Mouse (Mus musculus) neural tube, embryonic 12.5 days (tissue): ENCODE data around the gene Wnt10b. TPM values are rescaled to one million over a fixed set of nuclear protein-coding genes. Genes with fewer than 3 reads are reported as not detected.
A peak's percentile ranks its signal among the peaks of the same experiment; 100 is the strongest.
"Not testable (repeated sequence)": the region's sequence is repeated elsewhere in the genome, so short reads cannot be mapped to it uniquely, and the experiment has no call there.

Source experiments
- ATAC-seq: fragments of 200-750 bp; cut with Nextera tagmentation; 2 replicates; pipeline ENCODE4 v1.8.0; 2017; ENCODE audit warnings: low read depth, mild to moderate bottlenecking, moderate TSS enrichment, moderate library complexity; ENCODE audit not compliant: low FRiP score
- H3K27ac ChIP-seq: fragments of 300-500 bp; sonication (generic); 2 replicates; pipeline ENCODE4 v1.5.1; 2016
- H3K27me3 ChIP-seq: fragments of 300-500 bp; sonication (generic); replicated peaks from 2 replicates; pipeline ENCODE4 v1.6.1; 2016; ENCODE audit warnings: mild to moderate bottlenecking
- H3K36me3 ChIP-seq: fragments of 300-500 bp; sonication (generic); 2 replicates; pipeline ENCODE4 v1.6.1; 2016; ENCODE audit warnings: mild to moderate bottlenecking
- H3K4me1 ChIP-seq: fragments of 300-500 bp; sonication (generic); 2 replicates; pipeline ENCODE4 v1.6.1; 2016
- H3K4me2 ChIP-seq: fragments of 300-500 bp; sonication (generic); replicated peaks from 2 replicates; pipeline ENCODE4 v1.6.1; 2016; ENCODE audit warnings: mild to moderate bottlenecking
- H3K4me3 ChIP-seq: fragments of 300-500 bp; sonication (generic); 2 replicates; pipeline ENCODE4 v1.5.1; 2016
- H3K9ac ChIP-seq: fragments of 300-500 bp; sonication (generic); 2 replicates; pipeline ENCODE4 v1.6.1; 2016; ENCODE audit warnings: mild to moderate bottlenecking
- H3K9me3 ChIP-seq: fragments of 300-500 bp; sonication (generic); 2 replicates; pipeline ENCODE4 v1.6.1; 2016; ENCODE audit warnings: mild to moderate bottlenecking
- WGBS: fragments of 180-500 bp; shearing (Covaris S2); methylation state at CpG from one replicate; pipeline ENCODE4 v1.1.7; 2016; 5-methylcytosine and 5-hydroxymethylcytosine counted together
- polyA plus RNA-seq: library from polyadenylated mRNA; unstranded; fragments of >200 nt; fragmentation: Nextera tagmentation; extraction: Ambion mirVana; gene quantifications from 2 replicates; pipeline ENCODE4 v1.2.1, GENCODE M21; 2016

Wnt10b gene
- polyA plus RNA-seq: 0.26 and 0.53 TPM in 2 replicates

GRCm38 (mm10) chr15:98777762-98778161 is at the start of gene Wnt10b:
Gene Wnt10b (minus strand): TSS chr15:98778150.
- H3K4me3 ChIP-seq: peak within 1 kb of the TSS; percentile 16; the same call in 1 of the 2 replicates
- no peak for ATAC-seq
- no peak within 1 kb of the TSS for H3K27ac ChIP-seq
- peak within 1 kb of the TSS; percentile 53 for H3K4me2 ChIP-seq
- H3K36me3 ChIP-seq: no peaks in the 10 kb centered on the region
- no peaks in the 10 kb centered on the region for H3K9me3 ChIP-seq
- peak within 1 kb of the TSS; percentile 38; the same call in 1 of the 2 replicates for H3K9ac ChIP-seq
- H3K27me3 ChIP-seq: peaks cover 99% of the 10 kb centered on the region
- H3K4me1 ChIP-seq: peaks cover 39% of the 10 kb centered on the region
- WGBS: 0% methylated on average over 32 of the region's 33 CpGs

- H3K4me1 ChIP-seq: peaks cover 10% of the 10 kb centered on the region; the same call in 1 of the 2 replicates
- H3K27ac ChIP-seq: no peak overlapping the region
- H3K9me3 ChIP-seq: no peaks in the 10 kb centered on the region
- H3K36me3 ChIP-seq: peaks cover 21% of the 10 kb centered on the region
- no peak overlapping the region for H3K4me3 ChIP-seq
- H3K4me2 ChIP-seq: no peak overlapping the region
- no peak for ATAC-seq
- no peak overlapping the region for H3K9ac ChIP-seq
- no peaks in the 10 kb centered on the region for H3K27me3 ChIP-seq
- WGBS: 92% methylated on average over 7 of the region's 7 CpGs
These were observed 49.7 kb upstream of the Wnt10b start for GRCm38 (mm10) chr15:98827611-98828011.

- Histone ChIP-seq H3K4me1 (no peaks in the 10 kb centered on the region), H3K36me3 (peaks cover 31% of the 10 kb centered on the region), H3K4me3 (no peak overlapping the region), H3K9me3 (no peaks in the 10 kb centered on the region), H3K27ac (no peak overlapping the region), H3K4me2 (no peak overlapping the region), H3K27me3 (no peaks in the 10 kb centered on the region), H3K9ac (no peak overlapping the region)
- WGBS: 68% methylated on average over 3 of the region's 3 CpGs
- ATAC-seq: no peak
These were observed 45.5 kb upstream of the Wnt10b start for GRCm38 (mm10) chr15:98823434-98823833.

- H3K27me3 ChIP-seq: no peaks in the 10 kb centered on the region
- H3K27ac ChIP-seq: no peak overlapping the region
- 94% methylated on average over 5 of the region's 5 CpGs for WGBS
- ATAC-seq: no peak
- no peak overlapping the region for H3K9ac ChIP-seq
- H3K36me3 ChIP-seq: peaks cover 31% of the 10 kb centered on the region
- no peak overlapping the region for H3K4me2 ChIP-seq
- no peaks in the 10 kb centered on the region for H3K9me3 ChIP-seq
- no peak overlapping the region for H3K4me3 ChIP-seq
- H3K4me1 ChIP-seq: no peaks in the 10 kb centered on the region
These were observed 44.2 kb upstream of the Wnt10b start for GRCm38 (mm10) chr15:98822147-98822546.

- no peak for ATAC-seq
These were observed 43.5 kb upstream of the Wnt10b start for GRCm38 (mm10) chr15:98821403-98821802.

GRCm38 (mm10) chr15:98820937-98821336 is 43.0 kb upstream of the Wnt10b start:
- WGBS: 90% methylated on average over 4 of the region's 4 CpGs
- H3K27ac ChIP-seq: no peak overlapping the region
- no peak overlapping the region for H3K9ac ChIP-seq
- H3K36me3 ChIP-seq: peaks cover 37% of the 10 kb centered on the region
- no peaks in the 10 kb centered on the region for H3K4me1 ChIP-seq
- no peak overlapping the region for H3K4me2 ChIP-seq
- no peak overlapping the region for H3K4me3 ChIP-seq
- H3K9me3 ChIP-seq: no peaks in the 10 kb centered on the region
- ATAC-seq: no peak
- H3K27me3 ChIP-seq: no peaks in the 10 kb centered on the region

More at GRCm38 (mm10) chr15:98821403-98821802, 43.5 kb upstream of the Wnt10b start:
- H3K27ac ChIP-seq: no peak overlapping the region
- H3K9ac ChIP-seq: no peak overlapping the region
- H3K27me3 ChIP-seq: no peaks in the 10 kb centered on the region
- 26% methylated on average over 10 of the region's 10 CpGs for WGBS
- H3K4me3 ChIP-seq: no peak overlapping the region
- H3K4me1 ChIP-seq: no peaks in the 10 kb centered on the region
- no peaks in the 10 kb centered on the region for H3K9me3 ChIP-seq
- H3K36me3 ChIP-seq: peaks cover 37% of the 10 kb centered on the region
- H3K4me2 ChIP-seq: no peak overlapping the region

GRCm38 (mm10) chr15:98818171-98818570 is 40.2 kb upstream of the Wnt10b start:
- Histone ChIP-seq H3K4me2 (no peak overlapping the region), H3K27me3 (no peaks in the 10 kb centered on the region), H3K9me3 (no peaks in the 10 kb centered on the region), H3K36me3 (peaks cover 40% of the 10 kb centered on the region), H3K9ac (no peak overlapping the region), H3K4me3 (no peak overlapping the region), H3K27ac (no peak overlapping the region), H3K4me1 (no peaks in the 10 kb centered on the region)
- ATAC-seq: no peak
- WGBS: 93% methylated on average over 7 of the region's 7 CpGs

GRCm38 (mm10) chr15:98812741-98813424 is 34.9 kb upstream of the Wnt10b start:
- Histone ChIP-seq H3K9me3 (no peaks in the 10 kb centered on the region), H3K4me1 (peaks cover 12% of the 10 kb centered on the region), H3K27ac (no peak overlapping the region), H3K36me3 (peaks cover 46% of the 10 kb centered on the region), H3K4me2 (no peak overlapping the region), H3K9ac (no peak overlapping the region), H3K4me3 (no peak overlapping the region), H3K27me3 (peaks cover 27% of the 10 kb centered on the region)
- ATAC-seq: no peak
- 88% methylated on average over 20 of the region's 20 CpGs for WGBS

- 72% methylated on average over 6 of the region's 6 CpGs for WGBS
- ATAC-seq, H3K4me3 ChIP-seq, H3K9ac ChIP-seq, H3K27ac ChIP-seq, H3K9me3 ChIP-seq, H3K4me2 ChIP-seq: not testable (repeated sequence)
- Histone ChIP-seq H3K36me3 (peaks cover 34% of the 10 kb centered on the region), H3K27me3 (peaks cover 53% of the 10 kb centered on the region), H3K4me1 (peaks cover 38% of the 10 kb centered on the region)
These were observed 32.3 kb upstream of the Wnt10b start for GRCm38 (mm10) chr15:98810212-98810611.

GRCm38 (mm10) chr15:98809390-98809789 is 31.4 kb upstream of the Wnt10b start, which contains the start of gene Ddn:
Gene Ddn (minus strand): TSS chr15:98809490.
- Histone ChIP-seq H3K4me1 (peaks cover 42% of the 10 kb centered on the region), H3K4me2 (peak within 1 kb of the TSS; percentile 69), H3K27ac (no peak within 1 kb of the TSS), H3K4me3 (0 out of 2 replicates have a peak within 1 kb of the TSS, but pooled peaks have one; percentile 40), H3K9ac (no peak within 1 kb of the TSS), H3K27me3 (peaks cover 61% of the 10 kb centered on the region), H3K36me3 (peaks cover 28% of the 10 kb centered on the region), H3K9me3 (no peaks in the 10 kb centered on the region)
- ATAC-seq: no peak
- 36% methylated on average over 3 of the region's 3 CpGs for WGBS

- H3K27ac ChIP-seq: no peak overlapping the region
- peaks cover 68% of the 10 kb centered on the region for H3K27me3 ChIP-seq
- no peak overlapping the region for H3K4me3 ChIP-seq
- H3K36me3 ChIP-seq: peaks cover 22% of the 10 kb centered on the region
- ATAC-seq: no peak
- no peak overlapping the region for H3K9ac ChIP-seq
- peak overlapping the region; percentile 69 for H3K4me2 ChIP-seq
- WGBS: 3% methylated on average over 6 of the region's 6 CpGs
- peaks cover 42% of the 10 kb centered on the region for H3K4me1 ChIP-seq
- H3K9me3 ChIP-seq: no peaks in the 10 kb centered on the region
These were observed 30.7 kb upstream of the Wnt10b start for GRCm38 (mm10) chr15:98808651-98809134.

- Histone ChIP-seq H3K9me3 (no peaks in the 10 kb centered on the region), H3K9ac (peak overlapping the region; percentile 51), H3K4me3 (peak overlapping the region; percentile 40), H3K4me1 (peaks cover 42% of the 10 kb centered on the region), H3K27ac (no peak overlapping the region), H3K27me3 (peaks cover 75% of the 10 kb centered on the region), H3K36me3 (peaks cover 15% of the 10 kb centered on the region), H3K4me2 (peak overlapping the region; percentile 69)
- WGBS: under 1% methylated on average over 33 of the region's 34 CpGs
- no peak for ATAC-seq
These were observed 30.1 kb upstream of the Wnt10b start for GRCm38 (mm10) chr15:98807895-98808650.
